Mouse (Mus musculus) heart, postnatal 10 days (tissue): Measurements from ENCODE around the gene Pdzk1. TPM values are rescaled to one million over a fixed set of nuclear protein-coding genes. Genes with fewer than 3 reads are reported as not detected.

ENCODE experiments used
- DNase-seq, 2 experiments: peaks; one replicate each; pipeline ENCODE4 v3.0.0; 2021
- intact Hi-C: fragments of 180-260 bp; cut with DNase I; formaldehyde crosslinking; loops from one replicate; pipeline ENCODE4 v1.15.1; 2025
- total RNA-seq, 2 experiments: library from RNA; stranded (reverse); gene quantifications; 2 replicates each; pipeline ENCODE4 v1.2.3; 2021

Pdzk1 gene
- total RNA-seq = under 1 TPM; 0.17 to 0.31 TPM

- no peak for DNase-seq
- intact Hi-C loops = no loop called here
Measured at GRCm38 (mm10) chr3:96828984-96829383, at the start of gene Pdzk1, which contains the start of gene Cd160. Gene Pdzk1, plus strand, starts transcription at chr3:96829284. Gene Cd160, minus strand, starts transcription at chr3:96829351.

- intact Hi-C loops = no loop called here
- no peak for DNase-seq
Measured at GRCm38 (mm10) chr3:96782236-96782635, 46.8 kb upstream of the Pdzk1 start.

- intact Hi-C loops = no loop called here
- DNase-seq = no peak
Measured at GRCm38 (mm10) chr3:96787784-96788183, 41.3 kb upstream of the Pdzk1 start.

- DNase-seq = peak in 1 of 2 experiments; percentile 15
- intact Hi-C loops = no loop called here
Measured at GRCm38 (mm10) chr3:96788506-96788905, 40.6 kb upstream of the Pdzk1 start.

- DNase-seq = no peak
- intact Hi-C loops = no loop called here
Measured at GRCm38 (mm10) chr3:96800254-96800653, 28.8 kb upstream of the Pdzk1 start.

- DNase-seq = no peak
- intact Hi-C loops = no loop called here
Measured at GRCm38 (mm10) chr3:96802214-96802613, 26.9 kb upstream of the Pdzk1 start.

- DNase-seq = no peak
- intact Hi-C loops = no loop called here
Measured at GRCm38 (mm10) chr3:96808136-96808535, 20.9 kb upstream of the Pdzk1 start.

GRCm38 (mm10) chr3:96808651-96809050 is 20.4 kb upstream of the Pdzk1 start:
- intact Hi-C loops = no loop called here
- DNase-seq = peak; percentile 10 to 34

- intact Hi-C loops = loop anchor here (5.0 kb wide), 1 partner anchor 76 kb away; no protein-coding TSS in a partner anchor
Measured at GRCm38 (mm10) chr3:96811232-96811631, 17.9 kb upstream of the Pdzk1 start.

GRCm38 (mm10) chr3:96812395-96813091 is 16.5 kb upstream of the Pdzk1 start:
- intact Hi-C loops = loop anchor here (5.0 kb wide), 1 partner anchor 75 kb away; no protein-coding TSS in a partner anchor
- DNase-seq = peak; percentile 82 to 89

More at GRCm38 (mm10) chr3:96811232-96811631, 17.9 kb upstream of the Pdzk1 start:
- DNase-seq = peak; percentile 16 to 25

- DNase-seq = peak; percentile 64 to 70
- intact Hi-C loops = loop anchor here (5.0 kb wide), 1 partner anchor 74 kb away; no protein-coding TSS in a partner anchor
Measured at GRCm38 (mm10) chr3:96813106-96813505, 16.0 kb upstream of the Pdzk1 start.

GRCm38 (mm10) chr3:96813591-96814244 is 15.4 kb upstream of the Pdzk1 start:
- DNase-seq = no peak
- intact Hi-C loops = loop anchor here (5.0 kb wide), 1 partner anchor 74 kb away; no protein-coding TSS in a partner anchor

GRCm38 (mm10) chr3:96814342-96814741 is 14.7 kb upstream of the Pdzk1 start:
- intact Hi-C loops = loop anchor here (5.0 kb wide), 1 partner anchor 73 kb away; no protein-coding TSS in a partner anchor
- no peak for DNase-seq

GRCm38 (mm10) chr3:96820116-96820915 is 8.8 kb upstream of the Pdzk1 start:
- intact Hi-C loops = no loop called here
- DNase-seq = no peak

- no peak for DNase-seq
- intact Hi-C loops = no loop called here
Measured at GRCm38 (mm10) chr3:96821581-96821980, 7.5 kb upstream of the Pdzk1 start.

GRCm38 (mm10) chr3:96823701-96824100 is 5.4 kb upstream of the Pdzk1 start:
- intact Hi-C loops = no loop called here
- DNase-seq = no peak

- intact Hi-C loops = no loop called here
- no peak for DNase-seq
Measured at GRCm38 (mm10) chr3:96824614-96825013, 4.5 kb upstream of the Pdzk1 start.

- no peak for DNase-seq
- intact Hi-C loops = no loop called here
Measured at GRCm38 (mm10) chr3:96825261-96825660, 3.8 kb upstream of the Pdzk1 start.

- intact Hi-C loops = no loop called here
Measured at GRCm38 (mm10) chr3:96828308-96828864, 698 bp upstream of the Pdzk1 start.

GRCm38 (mm10) chr3:96829856-96830255 is 772 bp downstream of the Pdzk1 start:
- intact Hi-C loops = no loop called here
- DNase-seq = no peak

More at GRCm38 (mm10) chr3:96828308-96828864, 698 bp upstream of the Pdzk1 start:
- no peak for DNase-seq

- no peak for DNase-seq
- intact Hi-C loops = no loop called here
Measured at GRCm38 (mm10) chr3:96832930-96833329, 3.8 kb downstream of the Pdzk1 start.
